Mouse (Mus musculus): ENCODE data around the gene Mrvi1.

DNA sequence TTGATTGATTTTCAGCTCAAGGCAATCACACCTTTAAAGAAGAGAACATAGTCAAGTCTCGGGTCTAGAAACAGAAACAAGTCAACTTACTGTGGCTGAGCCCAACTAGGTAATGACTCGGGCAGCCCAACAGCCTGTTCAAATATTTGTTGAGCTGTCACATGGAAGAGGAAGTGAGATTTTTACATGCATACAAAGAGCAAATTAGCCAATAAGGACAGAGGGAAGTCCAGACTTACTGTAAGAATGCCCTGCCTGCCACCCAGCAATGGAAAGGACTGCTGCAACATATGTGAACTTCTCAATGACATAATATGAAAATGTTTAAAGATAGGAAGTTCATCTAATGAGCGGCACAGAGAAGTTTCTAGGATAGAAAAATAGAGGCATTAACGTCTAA, 141.9 kb downstream of the Mrvi1 start:
- TF ChIP-seq CTCF (IDR thresholded peaks at IDR 0.05; ENCODE audit: control insufficient read depth, insufficient read depth, insufficient replicate concordance, low read depth, low read length) (no peak), POLR2A (IDR thresholded peaks at IDR 0.05; ENCODE audit: control insufficient read depth, low read depth, low read length) (no peak)
